Mouse (Mus musculus): Measurements from ENCODE around the gene Prph. TPM values are rescaled to one million over a fixed set of nuclear protein-coding genes. Genes with fewer than 3 reads are reported as not detected.

Prph gene
- not detected in 2 replicates for polyA plus RNA-seq (2012; ENCODE audit: insufficient read depth, insufficient read length, missing spikeins)

DNA sequence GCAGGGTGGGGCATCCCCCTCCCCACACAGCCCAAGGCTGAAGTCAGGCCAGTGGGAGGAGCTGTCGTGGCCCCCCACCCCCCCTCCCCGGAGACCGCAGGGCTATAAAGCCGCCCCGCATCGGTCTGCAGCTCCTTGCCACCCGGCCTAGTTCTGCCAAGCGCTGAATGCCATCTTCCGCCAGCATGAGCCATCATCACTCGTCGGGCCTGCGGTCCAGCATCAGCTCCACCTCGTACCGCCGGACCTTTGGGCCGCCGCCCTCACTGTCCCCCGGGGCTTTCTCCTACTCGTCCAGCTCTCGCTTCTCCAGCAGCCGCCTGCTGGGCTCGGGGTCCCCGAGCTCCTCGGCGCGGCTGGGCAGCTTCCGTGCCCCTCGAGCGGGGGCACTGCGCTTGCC lies at the start of gene Prph:
TSS of gene Prph (plus strand) at position 135 of the 400 bp plus-strand sequence.
- H3K4me3 ChIP-seq (ENCODE audit: insufficient read depth, low read length): peak within 1 kb of the TSS; percentile 12
- H3K4me1 ChIP-seq (ENCODE audit: control insufficient read depth, insufficient read depth, low read length): peaks cover 6% of the 10 kb centered on the region
- no peak for TF ChIP-seq POLR2A (IDR thresholded peaks at IDR 0.05; ENCODE audit: borderline replicate concordance, low read depth, low read length)
- TF ChIP-seq CTCF (IDR thresholded peaks at IDR 0.05; ENCODE audit: low read depth, low read length): no peak
- H3K27ac ChIP-seq (ENCODE audit: insufficient read depth, low read depth, low read length): no peak within 1 kb of the TSS

DNA sequence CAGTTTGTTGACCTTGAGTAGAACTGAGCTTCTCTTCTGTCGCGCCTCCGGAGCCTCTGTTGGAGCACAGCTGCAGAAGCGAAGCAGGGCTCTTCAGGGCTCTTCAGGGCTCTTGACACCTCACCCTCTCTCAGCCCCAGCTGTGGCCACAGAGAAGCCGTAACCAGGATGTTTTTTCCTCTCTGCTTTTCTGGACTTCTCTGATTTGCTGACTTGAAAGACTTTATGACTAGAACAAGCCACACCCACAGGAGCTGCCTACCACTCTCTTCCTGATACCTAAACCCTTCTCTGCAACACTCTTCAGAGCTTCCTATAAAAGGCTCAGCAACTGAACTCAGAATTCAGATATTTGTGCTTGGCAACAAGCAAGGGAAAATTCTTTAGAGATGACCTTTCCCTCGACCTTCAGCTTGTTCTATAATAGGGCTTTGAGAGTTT lies 46.2 kb upstream of the Prph start:
- Histone ChIP-seq H3K4me1 (ENCODE audit: control insufficient read depth, insufficient read depth, low read length) (peaks cover 16% of the 10 kb centered on the region), H3K4me3 (ENCODE audit: insufficient read depth, low read length) (no peak overlapping the region), H3K27ac (ENCODE audit: insufficient read depth, low read depth, low read length) (peak overlapping the region; percentile 65)
- TF ChIP-seq POLR2A (IDR thresholded peaks at IDR 0.05; ENCODE audit: borderline replicate concordance, low read depth, low read length) (no peak), CTCF (IDR thresholded peaks at IDR 0.05; ENCODE audit: low read depth, low read length) (no peak)

DNA sequence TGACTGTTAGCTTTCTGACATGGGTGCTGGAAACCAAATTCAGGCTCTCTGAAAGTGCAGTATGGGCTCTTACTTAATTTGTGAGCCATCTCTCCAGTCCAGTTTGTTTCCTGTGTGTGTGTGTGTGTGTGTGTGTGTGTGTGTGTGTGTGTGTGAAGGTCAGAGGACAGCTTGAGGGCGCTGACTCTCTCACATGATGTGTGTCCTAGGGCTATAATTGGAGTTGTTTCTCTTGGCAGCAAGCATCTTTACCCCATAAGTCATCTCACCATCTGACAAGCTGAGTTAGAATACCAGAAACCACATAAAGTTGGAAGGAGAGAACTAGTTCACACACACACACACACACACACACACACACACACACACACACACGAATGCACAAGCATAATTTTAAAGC lies 44.1 kb upstream of the Prph start:
- TF ChIP-seq POLR2A (IDR thresholded peaks at IDR 0.05; ENCODE audit: borderline replicate concordance, low read depth, low read length): no peak
- TF ChIP-seq CTCF (IDR thresholded peaks at IDR 0.05; ENCODE audit: low read depth, low read length): no peak
- H3K27ac ChIP-seq (ENCODE audit: insufficient read depth, low read depth, low read length): no peak overlapping the region
- no peak overlapping the region for H3K4me3 ChIP-seq (ENCODE audit: insufficient read depth, low read length)
- peaks cover 17% of the 10 kb centered on the region for H3K4me1 ChIP-seq (ENCODE audit: control insufficient read depth, insufficient read depth, low read length)

DNA sequence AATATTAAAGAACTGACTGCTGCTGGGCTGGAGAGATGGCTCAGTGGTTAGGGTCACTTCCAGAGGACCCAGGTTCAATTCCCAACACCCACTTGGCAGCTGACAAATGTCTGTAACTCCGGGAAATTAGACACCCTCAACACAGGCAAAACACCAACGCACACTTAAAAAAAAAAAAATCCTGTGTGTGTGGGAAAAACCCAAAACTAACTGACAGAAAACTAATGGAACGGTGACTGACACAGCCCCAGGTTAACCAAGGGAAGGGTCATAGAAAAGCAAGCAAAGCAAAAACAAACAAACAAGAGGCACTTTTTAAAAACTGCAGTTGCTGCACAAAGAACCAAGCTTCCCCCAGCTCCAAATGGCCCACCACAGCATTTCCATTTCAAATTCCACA lies 43.0 kb upstream of the Prph start:
- H3K27ac ChIP-seq (ENCODE audit: insufficient read depth, low read depth, low read length): no peak overlapping the region
- H3K4me1 ChIP-seq (ENCODE audit: control insufficient read depth, insufficient read depth, low read length): peaks cover 20% of the 10 kb centered on the region
- no peak overlapping the region for H3K4me3 ChIP-seq (ENCODE audit: insufficient read depth, low read length)
- no peak for TF ChIP-seq CTCF (IDR thresholded peaks at IDR 0.05; ENCODE audit: low read depth, low read length)
- TF ChIP-seq POLR2A (IDR thresholded peaks at IDR 0.05; ENCODE audit: borderline replicate concordance, low read depth, low read length): no peak

DNA sequence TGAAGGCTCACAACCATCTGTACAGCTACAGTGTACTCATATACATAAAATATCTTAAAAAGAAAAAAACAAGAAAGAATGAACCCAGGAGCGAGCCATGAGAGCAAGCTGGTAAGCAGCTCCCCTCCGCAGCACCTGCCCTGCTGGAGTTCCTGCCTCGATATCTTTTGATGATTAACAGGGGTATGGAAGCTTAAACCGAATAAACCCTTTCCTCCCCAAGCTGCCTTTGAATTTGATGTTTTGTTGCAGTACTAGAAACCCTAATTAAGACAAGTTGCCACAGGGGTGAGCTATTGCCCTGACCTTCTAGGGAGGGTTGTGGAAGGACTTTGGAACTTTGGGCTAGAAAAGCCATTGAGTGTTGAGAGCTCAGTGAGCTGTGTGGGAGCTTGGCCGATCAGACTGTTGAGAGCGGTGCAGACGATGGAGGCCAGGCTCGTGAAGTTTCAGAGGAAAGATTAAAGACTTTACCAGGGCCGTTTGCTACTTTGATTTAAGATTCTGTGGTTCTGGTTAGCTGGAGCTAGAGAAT lies 40.4 kb upstream of the Prph start:
- Histone ChIP-seq H3K4me3 (ENCODE audit: insufficient read depth, low read length) (no peak overlapping the region), H3K27ac (ENCODE audit: insufficient read depth, low read depth, low read length) (no peak overlapping the region), H3K4me1 (ENCODE audit: control insufficient read depth, insufficient read depth, low read length) (peaks cover 24% of the 10 kb centered on the region)
- no peak for TF ChIP-seq CTCF (IDR thresholded peaks at IDR 0.05; ENCODE audit: low read depth, low read length)
- no peak for TF ChIP-seq POLR2A (IDR thresholded peaks at IDR 0.05; ENCODE audit: borderline replicate concordance, low read depth, low read length)

DNA sequence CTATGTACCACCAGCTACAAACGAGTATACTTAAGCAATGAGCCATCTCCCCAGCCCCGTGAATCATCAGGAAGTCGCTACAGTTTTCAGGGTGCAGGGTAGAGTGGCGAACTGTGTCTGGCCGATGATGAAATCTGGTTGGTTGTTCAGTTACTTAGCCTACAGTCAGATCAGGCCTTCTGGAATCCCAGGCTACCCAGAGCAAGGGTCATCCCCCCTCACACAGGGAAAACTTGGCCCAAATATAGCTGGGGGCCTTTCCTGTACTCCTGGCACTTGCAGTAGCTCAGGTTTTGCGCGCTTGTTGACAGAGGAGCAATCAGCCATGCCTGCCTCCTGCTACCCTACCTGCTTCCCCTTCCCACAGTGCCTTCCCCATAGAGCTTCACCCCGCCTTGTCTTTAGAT lies 37.6 kb upstream of the Prph start:
- no peak for TF ChIP-seq POLR2A (IDR thresholded peaks at IDR 0.05; ENCODE audit: borderline replicate concordance, low read depth, low read length)
- no peak for TF ChIP-seq CTCF (IDR thresholded peaks at IDR 0.05; ENCODE audit: low read depth, low read length)
- Histone ChIP-seq H3K4me3 (ENCODE audit: insufficient read depth, low read length) (no peak overlapping the region), H3K4me1 (ENCODE audit: control insufficient read depth, insufficient read depth, low read length) (peaks cover 19% of the 10 kb centered on the region), H3K27ac (ENCODE audit: insufficient read depth, low read depth, low read length) (no peak overlapping the region)

DNA sequence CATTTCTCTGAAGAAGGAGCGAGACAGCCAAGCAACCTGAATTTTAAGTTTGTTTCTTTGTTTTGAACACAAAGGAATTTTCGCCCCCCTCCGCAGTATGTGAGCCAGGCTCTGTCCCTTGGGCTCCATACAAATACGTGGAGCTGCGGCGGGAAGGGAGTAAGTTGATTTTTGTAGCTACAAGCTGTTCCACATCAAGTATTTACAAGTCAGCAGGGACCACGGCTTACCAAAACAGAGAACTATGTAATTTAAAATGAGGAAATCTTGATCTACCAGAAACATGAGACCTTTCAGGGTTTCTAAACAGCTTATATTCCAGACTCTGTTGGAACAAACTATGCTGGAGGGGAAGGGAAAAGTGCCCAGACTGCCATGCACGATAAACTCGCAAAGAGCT lies 37.0 kb upstream of the Prph start:
- Histone ChIP-seq H3K4me1 (ENCODE audit: control insufficient read depth, insufficient read depth, low read length) (peaks cover 19% of the 10 kb centered on the region), H3K27ac (ENCODE audit: insufficient read depth, low read depth, low read length) (no peak overlapping the region), H3K4me3 (ENCODE audit: insufficient read depth, low read length) (no peak overlapping the region)
- TF ChIP-seq CTCF (IDR thresholded peaks at IDR 0.05; ENCODE audit: low read depth, low read length) (no peak), POLR2A (IDR thresholded peaks at IDR 0.05; ENCODE audit: borderline replicate concordance, low read depth, low read length) (no peak)

DNA sequence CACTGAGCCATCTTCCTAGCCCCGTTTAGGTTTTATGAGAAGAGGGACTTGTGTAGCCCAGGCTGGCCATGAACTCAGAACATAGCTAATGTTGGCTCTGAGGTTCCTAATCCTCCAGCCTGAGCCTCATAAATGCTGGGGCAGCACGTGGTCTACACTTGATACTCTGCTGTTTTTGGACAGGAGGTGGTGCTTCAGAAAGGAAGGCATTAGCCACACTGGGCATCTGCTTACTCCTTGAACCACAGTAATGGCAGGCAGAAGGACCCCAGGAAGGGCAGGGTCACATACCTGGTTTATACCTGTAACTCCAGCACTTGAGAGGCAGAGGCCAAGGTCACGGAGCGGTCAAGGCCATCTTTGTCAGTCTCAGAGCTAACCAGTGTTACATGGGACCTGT lies 36.3 kb upstream of the Prph start:
- no peak overlapping the region for H3K27ac ChIP-seq (ENCODE audit: insufficient read depth, low read depth, low read length)
- peaks cover 19% of the 10 kb centered on the region for H3K4me1 ChIP-seq (ENCODE audit: control insufficient read depth, insufficient read depth, low read length)
- no peak overlapping the region for H3K4me3 ChIP-seq (ENCODE audit: insufficient read depth, low read length)
- TF ChIP-seq CTCF (IDR thresholded peaks at IDR 0.05; ENCODE audit: low read depth, low read length) (no peak), POLR2A (IDR thresholded peaks at IDR 0.05; ENCODE audit: borderline replicate concordance, low read depth, low read length) (no peak)

DNA sequence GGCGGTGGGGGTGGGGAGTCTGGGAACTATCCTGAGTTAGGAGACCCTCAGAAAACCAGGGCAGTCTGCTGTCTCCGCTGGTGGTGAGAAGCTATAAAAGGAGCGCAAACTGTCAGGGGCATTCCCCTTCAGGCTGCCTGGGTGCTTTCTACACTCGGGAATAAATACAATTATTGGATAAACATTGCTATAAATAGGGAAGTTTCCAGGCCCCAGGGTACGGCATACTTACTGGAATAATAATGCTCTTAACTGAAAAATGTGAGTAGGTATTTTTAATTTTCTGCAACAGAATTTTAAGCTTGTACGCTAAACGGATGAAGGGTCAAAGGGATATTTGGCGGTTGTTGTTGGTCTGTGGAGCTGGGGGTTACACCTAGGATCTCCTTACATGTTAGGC lies 35.5 kb upstream of the Prph start:
- Histone ChIP-seq H3K4me1 (ENCODE audit: control insufficient read depth, insufficient read depth, low read length) (peaks cover 19% of the 10 kb centered on the region), H3K4me3 (ENCODE audit: insufficient read depth, low read length) (no peak overlapping the region), H3K27ac (ENCODE audit: insufficient read depth, low read depth, low read length) (no peak overlapping the region)
- TF ChIP-seq POLR2A (IDR thresholded peaks at IDR 0.05; ENCODE audit: borderline replicate concordance, low read depth, low read length): no peak

DNA sequence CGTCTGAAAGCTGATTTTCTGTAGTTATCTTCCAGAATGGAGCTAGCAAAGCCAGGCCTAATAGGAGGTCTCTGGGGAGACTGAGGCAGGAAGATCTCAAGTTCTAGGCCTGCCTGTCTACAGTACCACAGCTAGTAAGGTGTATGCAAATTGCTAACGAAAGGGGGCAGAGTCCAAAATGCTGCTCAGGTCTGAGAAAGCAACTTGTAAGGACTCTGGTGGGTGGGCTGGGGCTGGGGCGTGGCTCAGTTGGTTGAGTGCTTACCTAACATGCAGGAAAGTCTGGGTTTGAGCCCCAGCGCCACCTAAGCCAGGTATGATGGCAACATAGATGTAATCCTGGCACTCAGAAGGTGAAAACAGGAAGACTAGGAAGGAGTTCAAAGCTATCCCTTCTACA lies 34.8 kb upstream of the Prph start:
- no peak for TF ChIP-seq CTCF (IDR thresholded peaks at IDR 0.05; ENCODE audit: low read depth, low read length)
- no peak for TF ChIP-seq POLR2A (IDR thresholded peaks at IDR 0.05; ENCODE audit: borderline replicate concordance, low read depth, low read length)
- Histone ChIP-seq H3K4me3 (ENCODE audit: insufficient read depth, low read length) (no peak overlapping the region), H3K4me1 (ENCODE audit: control insufficient read depth, insufficient read depth, low read length) (peaks cover 22% of the 10 kb centered on the region), H3K27ac (ENCODE audit: insufficient read depth, low read depth, low read length) (no peak overlapping the region)

DNA sequence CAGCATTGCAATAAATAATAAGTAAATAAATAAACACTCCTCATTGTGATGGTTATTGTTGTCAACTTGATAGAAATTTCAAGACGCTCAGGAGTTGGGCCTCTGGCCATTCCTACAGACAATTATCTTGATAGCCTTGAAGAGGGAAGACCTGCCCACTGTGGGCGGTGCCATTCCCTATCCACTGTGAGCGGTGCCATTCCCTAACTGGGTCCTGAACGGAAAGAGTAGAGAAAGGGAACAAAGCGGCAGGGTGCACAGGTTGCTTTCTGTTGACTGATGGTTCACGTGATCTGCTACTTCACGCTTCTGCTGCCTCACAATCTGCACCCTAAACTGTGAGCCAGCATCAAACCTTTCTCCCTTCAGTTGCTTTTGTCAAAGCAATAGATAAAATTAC lies 33.7 kb upstream of the Prph start:
- no peak for TF ChIP-seq POLR2A (IDR thresholded peaks at IDR 0.05; ENCODE audit: borderline replicate concordance, low read depth, low read length)
- no peak for TF ChIP-seq CTCF (IDR thresholded peaks at IDR 0.05; ENCODE audit: low read depth, low read length)

More for the DNA sequence above, 33.7 kb upstream of the Prph start:
- Histone ChIP-seq H3K4me3 (ENCODE audit: insufficient read depth, low read length) (no peak overlapping the region), H3K4me1 (ENCODE audit: control insufficient read depth, insufficient read depth, low read length) (peaks cover 21% of the 10 kb centered on the region), H3K27ac (ENCODE audit: insufficient read depth, low read depth, low read length) (no peak overlapping the region)
